Comparison of ENCODE assay signal across 8 mouse cellular contexts in the genomic region with DNA sequence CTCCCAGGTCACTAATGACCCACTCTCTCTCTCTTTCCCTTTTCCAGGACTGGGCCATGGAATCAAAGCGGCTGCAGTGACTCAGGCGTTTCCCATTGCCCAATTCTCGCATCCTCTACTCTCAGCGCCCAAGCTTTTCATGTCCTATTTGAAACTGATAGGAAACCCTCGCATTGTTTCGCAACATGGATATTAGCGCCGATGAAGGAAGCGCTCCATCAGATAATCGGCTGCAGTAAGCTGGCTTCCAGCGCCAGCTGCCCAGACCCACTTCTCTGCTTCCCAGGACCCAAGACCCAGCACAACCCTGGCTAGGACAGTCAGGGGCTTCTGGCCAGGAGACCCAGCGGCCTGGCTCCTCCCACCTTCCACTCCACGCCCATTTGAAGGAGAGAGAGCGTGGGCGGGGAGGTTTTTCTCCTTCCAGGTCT. TPM values are rescaled to one million over a fixed set of nuclear protein-coding genes. Genes with fewer than 3 reads are reported as not detected.
A peak's percentile ranks its signal among the peaks of the same experiment; 100 is the strongest.
DNase-seq lines count a peak whose midpoint lies in the region.

No protein-coding gene starts in this region.

- intact Hi-C loops in left cerebral cortex, postnatal 14 days (cut with DNase I) = no loop called here
- intact Hi-C loops in gastrocnemius, postnatal 14 days (cut with DNase I; ENCODE audit: low total_unique reads) = no loop called here

- peak; percentile 11 to 12 for DNase-seq in urinary bladder, adult 18-20 months (ENCODE audit: low spot score in 2 of 2)
- no peak for DNase-seq in urinary bladder, postnatal 4 days (ENCODE audit: low spot score in 2 of 2)
- peak; percentile 72 for DNase-seq in heart, adult 8-10 months (ENCODE audit: low spot score)
- DNase-seq in kidney, postnatal 10 days = peak; percentile 24
- DNase-seq in left cerebral cortex, postnatal 14 days (ENCODE audit: low spot score in 2 of 2) = no peak
- DNase-seq in gastrocnemius, postnatal 14 days = no peak
- DNase-seq in cerebellum, postnatal 4 days (ENCODE audit: low spot score in 2 of 2) = no peak

- H3K27me3 ChIP-seq in megakaryocyte, embryonic 14.5 days (replicated peaks) = peaks cover 93% of the 10 kb centered on the region

- peak overlapping the region; percentile 47 for H3K4me3 ChIP-seq in megakaryocyte, embryonic 14.5 days (replicated peaks)

- H3K4me1 ChIP-seq in megakaryocyte, embryonic 14.5 days = peaks cover 34% of the 10 kb centered on the region

- no peaks in the 10 kb centered on the region for H3K36me3 ChIP-seq in megakaryocyte, embryonic 14.5 days (replicated peaks; ENCODE audit: low read length)

- H3K9me3 ChIP-seq in megakaryocyte, embryonic 14.5 days = no peaks in the 10 kb centered on the region

RNA-seq across cellular contexts. Expression of a gene that starts 51.9 kb away (rescaled TPM):
- total RNA-seq in heart, adult 8-10 months (2022) = 100 to 1,000 TPM in 3 of 4 experiments, 10 to 100 TPM in 1; 92.5 to 117 (median 111) TPM
- 32.8 and 59.1 TPM in 2 replicates for polyA plus RNA-seq in megakaryocyte, embryonic 14.5 days (2012; ENCODE audit: insufficient read depth, low replicate concordance)
- total RNA-seq in left cerebral cortex, postnatal 14 days (2021) = 100 to 1,000 TPM; 166 to 168 TPM
- total RNA-seq in gastrocnemius, postnatal 14 days (2021) = 10 to 100 TPM; 65.9 to 75.8 TPM

RNA-seq across cellular contexts. Expression of a gene that starts 57.5 kb away (rescaled TPM):
- total RNA-seq in heart, adult 8-10 months (2022) = 10 to 100 TPM; 13.5 to 20.0 (median 17.4) TPM
- 160 and 266 TPM in 2 replicates for polyA plus RNA-seq in megakaryocyte, embryonic 14.5 days (2012; ENCODE audit: insufficient read depth, low replicate concordance)
- total RNA-seq in left cerebral cortex, postnatal 14 days (2021) = 1 to 10 TPM; 4.9 to 6.2 TPM
- 1 to 10 TPM; 5.4 to 7.4 TPM for total RNA-seq in gastrocnemius, postnatal 14 days (2021)

Comparison
In these comparisons a context has a peak if more than half of its experiments do, and no peak if none do; other contexts are left out.
1. DNase-seq: peak in urinary bladder, adult 18-20 months (2 of 2), heart, adult 8-10 months (single experiment) and kidney, postnatal 10 days (single experiment); none in urinary bladder, postnatal 4 days (0 of 2), left cerebral cortex, postnatal 14 days (0 of 2), gastrocnemius, postnatal 14 days (single experiment) and cerebellum, postnatal 4 days (0 of 2).